Mouse (Mus musculus): ENCODE measurements around the gene Prrt1. TPM values are rescaled to one million over a fixed set of nuclear protein-coding genes. Genes with fewer than 3 reads are reported as not detected.
A peak's percentile ranks its signal among the peaks of the same experiment; 100 is the strongest.

The Prrt1 gene
- polyA plus RNA-seq, 1 experiment from 2014 or later = 7.5 TPM

DNA sequence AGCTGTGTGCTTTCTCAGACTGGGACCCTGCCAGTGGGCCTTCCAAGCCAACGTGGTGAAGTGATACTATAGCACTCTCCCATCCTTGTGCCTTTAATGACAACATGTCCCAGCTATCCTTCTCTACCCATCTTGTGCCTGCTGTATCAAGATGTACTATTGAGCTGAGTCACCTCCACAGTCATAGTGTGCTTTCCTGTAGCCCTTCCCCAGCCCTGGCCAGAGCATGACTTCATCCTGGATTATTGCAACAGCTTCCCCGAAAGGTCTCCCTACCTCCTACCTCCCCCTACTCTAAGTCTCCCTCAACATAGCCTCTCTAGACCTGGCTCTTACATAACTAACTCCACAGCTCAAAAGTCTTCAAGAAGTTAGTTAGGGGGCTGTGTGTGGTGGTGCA is 6.3 kb downstream of the Prrt1 start:
- 66% methylated on average over 2 of the region's 2 CpGs for WGBS
- Histone ChIP-seq H3K27me3 (peaks cover 24% of the 10 kb centered on the region), H3K9ac (replicated peaks) (no peak overlapping the region), H3K4me3 (replicated peaks) (no peak overlapping the region), H3K27ac (no peak overlapping the region), H3K36me3 (no peaks in the 10 kb centered on the region), H3K4me1 (replicated peaks) (peaks cover 27% of the 10 kb centered on the region), H3K4me2 (replicated peaks) (no peak overlapping the region), H3K9me3 (no peaks in the 10 kb centered on the region)
- no peak for ATAC-seq

DNA sequence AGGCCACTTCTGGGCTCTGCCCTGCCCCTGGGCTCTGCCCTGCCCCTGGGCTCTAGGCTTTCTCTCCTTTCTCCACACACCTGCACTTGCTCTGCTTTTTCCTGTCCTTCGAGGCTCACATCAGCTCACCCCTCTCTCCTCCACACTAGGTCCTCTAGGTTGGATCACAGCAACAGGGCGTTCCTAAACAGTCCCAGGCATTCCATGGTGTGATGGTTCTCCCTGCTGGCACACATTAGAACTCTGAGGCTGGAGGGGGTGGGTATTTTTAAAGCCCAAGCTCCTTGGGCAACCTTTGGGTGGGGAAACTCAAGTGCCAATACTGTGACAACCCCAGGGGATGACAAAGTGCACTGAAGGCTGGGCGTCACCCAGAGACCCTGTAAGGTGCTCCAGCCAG is 8.1 kb downstream of the Prrt1 start:
- no peak overlapping the region for H3K27ac ChIP-seq
- no peak overlapping the region for H3K9ac ChIP-seq (replicated peaks)
- H3K27me3 ChIP-seq = peaks cover 7% of the 10 kb centered on the region
- no peaks in the 10 kb centered on the region for H3K36me3 ChIP-seq
- ATAC-seq = no peak
- 71% methylated on average over 3 of the region's 3 CpGs for WGBS
- H3K4me1 ChIP-seq (replicated peaks) = peaks cover 18% of the 10 kb centered on the region
- H3K4me2 ChIP-seq (replicated peaks) = no peak overlapping the region
- no peaks in the 10 kb centered on the region for H3K9me3 ChIP-seq
- no peak overlapping the region for H3K4me3 ChIP-seq (replicated peaks)

DNA sequence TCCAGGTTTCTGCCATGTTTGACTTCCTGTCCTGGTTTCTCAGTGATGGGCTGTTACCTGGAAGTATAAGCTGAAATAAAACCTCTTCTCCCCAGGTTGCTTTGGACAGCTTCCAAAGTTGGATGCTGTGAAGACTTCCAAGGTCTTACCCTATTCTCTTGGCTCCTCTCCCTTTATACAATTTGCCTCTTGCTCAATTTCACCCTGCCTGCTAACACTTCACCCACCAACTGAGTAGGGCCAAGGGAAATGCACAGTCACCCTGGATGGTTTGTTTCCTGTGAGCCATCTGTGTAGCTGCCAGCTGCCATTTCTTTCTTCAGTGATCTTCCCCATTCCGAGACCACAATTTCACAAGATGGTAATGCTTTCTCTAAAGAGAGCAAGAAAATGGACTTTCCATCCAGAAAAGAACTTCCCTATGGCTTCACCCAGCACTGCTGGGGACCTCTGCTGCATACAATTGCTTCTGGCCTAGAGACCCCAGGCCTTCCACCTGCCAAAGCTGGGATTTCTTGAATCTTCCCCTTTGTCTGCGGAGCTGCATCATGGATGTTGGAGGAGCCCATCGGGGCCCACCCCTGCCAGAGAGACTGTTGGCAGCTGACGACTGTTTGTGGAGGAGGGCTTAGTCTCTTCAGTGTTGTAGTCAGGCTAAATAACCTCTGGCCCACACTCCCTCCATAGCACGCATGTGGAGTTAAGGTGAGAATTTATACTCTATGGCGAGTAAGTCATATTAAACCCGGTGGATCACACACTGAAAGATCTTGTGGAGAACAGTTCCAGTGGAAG is 10.3 kb downstream of the Prrt1 start:
- Histone ChIP-seq H3K4me2 (replicated peaks) (no peak overlapping the region), H3K27ac (0 out of 2 replicates have a peak overlapping the region, but pooled peaks have one; percentile 12), H3K9ac (replicated peaks) (0 out of 2 replicates have a peak overlapping the region, but pooled peaks have one; percentile 34), H3K27me3 (no peaks in the 10 kb centered on the region; the same call in 1 of the 2 replicates), H3K4me1 (replicated peaks) (peaks cover 17% of the 10 kb centered on the region), H3K36me3 (no peaks in the 10 kb centered on the region), H3K4me3 (replicated peaks) (no peak overlapping the region), H3K9me3 (no peaks in the 10 kb centered on the region)
- no peak for ATAC-seq
- 84% methylated on average over 7 of the region's 7 CpGs for WGBS

- H3K27ac ChIP-seq = peak overlapping the region; percentile 82
- WGBS = 11% methylated on average over 11 of the region's 11 CpGs
Measured at GRCm38 (mm10) chr17:34640778-34641601, 11.7 kb downstream of the Prrt1 start.

DNA sequence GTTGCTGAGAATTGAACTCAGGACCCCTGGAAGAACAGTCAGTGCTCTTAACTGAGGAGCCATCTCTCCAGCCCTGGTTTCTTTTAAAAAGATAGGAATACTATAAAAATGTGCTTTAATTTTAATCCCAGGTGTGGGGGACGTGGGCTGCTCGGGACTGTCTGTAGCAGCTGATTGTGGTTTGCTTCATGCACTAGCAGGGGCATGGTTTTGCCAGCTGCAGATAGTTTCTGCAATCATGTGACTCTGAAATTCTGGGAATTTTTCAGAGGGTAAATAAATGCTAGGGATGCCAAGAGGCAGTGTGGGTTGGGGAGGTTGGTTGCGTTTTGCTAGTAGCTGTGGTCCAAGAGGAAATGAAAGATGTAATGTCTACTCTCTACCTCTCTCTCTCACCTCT is 12.6 kb downstream of the Prrt1 start:
- Histone ChIP-seq H3K27me3 (no peaks in the 10 kb centered on the region), H3K27ac (no peak overlapping the region), H3K9me3 (no peaks in the 10 kb centered on the region), H3K4me1 (replicated peaks) (peaks cover 35% of the 10 kb centered on the region), H3K4me2 (replicated peaks) (no peak overlapping the region), H3K9ac (replicated peaks) (no peak overlapping the region), H3K4me3 (replicated peaks) (no peak overlapping the region), H3K36me3 (no peaks in the 10 kb centered on the region)
- no peak for ATAC-seq
- WGBS = 90% methylated on average over 3 of the region's 3 CpGs

More at GRCm38 (mm10) chr17:34640778-34641601, 11.7 kb downstream of the Prrt1 start:
- Histone ChIP-seq H3K36me3 (no peaks in the 10 kb centered on the region), H3K27me3 (no peaks in the 10 kb centered on the region; the same call in 1 of the 2 replicates), H3K9ac (replicated peaks) (peak overlapping the region; percentile 34), H3K4me1 (replicated peaks) (peaks cover 29% of the 10 kb centered on the region), H3K4me3 (replicated peaks) (no peak overlapping the region), H3K9me3 (no peaks in the 10 kb centered on the region), H3K4me2 (replicated peaks) (no peak overlapping the region)
- peak; percentile 32; the same call in 1 of the 2 replicates for ATAC-seq

DNA sequence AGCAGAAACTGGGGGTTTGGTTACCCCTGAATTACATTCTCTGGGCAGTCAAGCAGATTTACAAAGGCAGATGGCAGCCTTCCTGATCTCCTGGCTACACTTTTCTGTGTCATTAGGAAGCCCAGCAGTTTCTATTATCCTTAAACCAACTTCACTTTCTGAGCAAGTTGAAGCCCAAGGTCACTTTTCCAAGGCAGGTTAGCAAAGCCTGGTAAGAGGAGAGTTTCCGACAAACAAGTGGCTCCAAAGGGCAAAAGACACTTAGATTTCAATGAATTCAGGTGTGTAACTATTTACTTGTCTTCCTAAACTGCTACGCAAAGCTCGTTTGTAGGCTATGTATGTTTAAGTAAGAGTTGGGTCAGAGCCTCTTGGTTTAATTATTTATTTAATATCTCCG is 14.0 kb downstream of the Prrt1 start:
- no peak overlapping the region for H3K9ac ChIP-seq (replicated peaks)
- no peaks in the 10 kb centered on the region for H3K9me3 ChIP-seq
- no peak overlapping the region for H3K27ac ChIP-seq
- no peak for ATAC-seq
- H3K36me3 ChIP-seq = no peaks in the 10 kb centered on the region
- 95% methylated on average over 4 of the region's 4 CpGs for WGBS
- no peaks in the 10 kb centered on the region for H3K27me3 ChIP-seq
- H3K4me2 ChIP-seq (replicated peaks) = no peak overlapping the region
- H3K4me1 ChIP-seq (replicated peaks) = peaks cover 45% of the 10 kb centered on the region
- no peak overlapping the region for H3K4me3 ChIP-seq (replicated peaks)

GRCm38 (mm10) chr17:34643944-34644343 is 14.6 kb downstream of the Prrt1 start:
- Histone ChIP-seq H3K9ac (replicated peaks) (no peak overlapping the region), H3K9me3 (no peaks in the 10 kb centered on the region), H3K4me3 (replicated peaks) (no peak overlapping the region), H3K27ac (no peak overlapping the region), H3K27me3 (no peaks in the 10 kb centered on the region), H3K4me2 (replicated peaks) (no peak overlapping the region), H3K36me3 (no peaks in the 10 kb centered on the region), H3K4me1 (replicated peaks) (peaks cover 48% of the 10 kb centered on the region)
- no peak for ATAC-seq
- WGBS = 84% methylated on average over 10 of the region's 10 CpGs

- WGBS = 1% methylated on average over 16 of the region's 16 CpGs
- peaks cover 47% of the 10 kb centered on the region for H3K4me1 ChIP-seq (replicated peaks)
- H3K9ac ChIP-seq (replicated peaks) = peak within 1 kb of the TSS; percentile 72
- H3K27me3 ChIP-seq = no peaks in the 10 kb centered on the region
- peak; percentile 67 for ATAC-seq
- H3K36me3 ChIP-seq = peaks cover 6% of the 10 kb centered on the region
- H3K4me2 ChIP-seq (replicated peaks) = peak within 1 kb of the TSS; percentile 91
- H3K27ac ChIP-seq = peak within 1 kb of the TSS; percentile 65
- no peaks in the 10 kb centered on the region for H3K9me3 ChIP-seq
- peak within 1 kb of the TSS; percentile 62 for H3K4me3 ChIP-seq (replicated peaks)
Measured at GRCm38 (mm10) chr17:34644608-34645007, 15.3 kb downstream of the Prrt1 start, which contains the start of gene Fkbpl. Gene Fkbpl, plus strand, starts transcription at chr17:34644764.

DNA sequence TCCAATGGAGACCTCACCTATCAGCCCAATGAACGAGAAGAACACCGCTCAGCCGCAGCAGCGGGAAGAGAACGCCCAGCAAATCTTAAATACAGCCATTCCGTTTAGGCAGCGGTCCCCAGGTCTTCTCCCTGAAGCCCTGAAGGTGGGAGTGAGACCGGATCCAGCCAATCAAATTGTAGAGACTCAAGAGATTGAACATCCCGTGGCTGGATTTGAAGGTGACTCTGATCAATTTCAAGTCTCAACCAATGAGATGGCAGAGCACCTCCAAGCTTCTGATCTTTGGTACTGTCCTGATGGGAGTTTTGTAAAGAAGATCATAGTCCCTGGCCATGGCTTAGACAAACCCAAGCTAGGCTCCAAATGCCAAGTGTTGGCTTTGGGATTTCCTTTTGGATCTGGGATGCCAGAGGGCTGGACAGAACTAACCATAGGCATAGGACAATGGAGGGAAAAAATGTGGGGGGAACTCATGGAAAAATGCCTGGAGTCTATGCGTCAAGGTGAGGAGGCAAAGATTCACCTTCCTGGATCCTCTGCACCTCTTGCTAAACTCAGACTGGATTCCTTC is 16.0 kb downstream of the Prrt1 start:
- WGBS = 50% methylated on average over 10 of the region's 10 CpGs
- H3K27ac ChIP-seq = peak overlapping the region; percentile 65; the same call in 1 of the 2 replicates
- H3K9me3 ChIP-seq = no peaks in the 10 kb centered on the region
- H3K27me3 ChIP-seq = no peaks in the 10 kb centered on the region
- H3K4me2 ChIP-seq (replicated peaks) = peak overlapping the region; percentile 91
- H3K4me3 ChIP-seq (replicated peaks) = peak overlapping the region; percentile 62
- peaks cover 43% of the 10 kb centered on the region for H3K4me1 ChIP-seq (replicated peaks)
- H3K9ac ChIP-seq (replicated peaks) = peak overlapping the region; percentile 72
- no peak for ATAC-seq
- H3K36me3 ChIP-seq = peaks cover 14% of the 10 kb centered on the region

- WGBS = 90% methylated on average over 30 of the region's 30 CpGs
- no peaks in the 10 kb centered on the region for H3K27me3 ChIP-seq
- H3K27ac ChIP-seq = no peak overlapping the region
- H3K9me3 ChIP-seq = no peaks in the 10 kb centered on the region
- H3K36me3 ChIP-seq = peaks cover 20% of the 10 kb centered on the region
- peaks cover 37% of the 10 kb centered on the region for H3K4me1 ChIP-seq (replicated peaks)
- ATAC-seq = no peak
- H3K4me3 ChIP-seq (replicated peaks) = peak overlapping the region; percentile 97
- H3K4me2 ChIP-seq (replicated peaks) = peak overlapping the region; percentile 91
- H3K9ac ChIP-seq (replicated peaks) = 0 out of 2 replicates have a peak overlapping the region, but pooled peaks have one; percentile 72
Measured at GRCm38 (mm10) chr17:34645831-34646511, 16.6 kb downstream of the Prrt1 start.

Data from midbrain, embryonic 13.5 days (tissue).